Mouse (Mus musculus): ENCODE results near the gene C330007P06Rik. TPM values are rescaled to one million over a fixed set of nuclear protein-coding genes. Genes with fewer than 3 reads are reported as not detected.
"Not testable (repeated sequence)": the region's sequence is repeated elsewhere in the genome, so short reads cannot be mapped to it uniquely, and the experiment has no call there.

C330007P06Rik gene
- total RNA-seq (2017): 44.5 and 47.8 TPM in 2 replicates

- no peak for ATAC-seq (ENCODE audit: extremely low read depth, insufficient number of reproducible peaks, low FRiP score, poor library complexity, severe bottlenecking)
Observed at GRCm38 (mm10) chrX:36873765-36874164, at the start of gene C330007P06Rik, which contains the start of gene Ube2a. TSS of gene C330007P06Rik (minus strand) at chrX:36874111. TSS of gene Ube2a (plus strand) at chrX:36873900.

- no peak for ATAC-seq (ENCODE audit: extremely low read depth, insufficient number of reproducible peaks, low FRiP score, poor library complexity, severe bottlenecking)
Observed at GRCm38 (mm10) chrX:36921346-36921745, 47.4 kb upstream of the C330007P06Rik start.

GRCm38 (mm10) chrX:36917749-36918148 lies 43.8 kb upstream of the C330007P06Rik start:
- ATAC-seq (ENCODE audit: extremely low read depth, insufficient number of reproducible peaks, low FRiP score, poor library complexity, severe bottlenecking): no peak

- no peak for ATAC-seq (ENCODE audit: extremely low read depth, insufficient number of reproducible peaks, low FRiP score, poor library complexity, severe bottlenecking)
Observed at GRCm38 (mm10) chrX:36911343-36911742, 37.4 kb upstream of the C330007P06Rik start.

- ATAC-seq (ENCODE audit: extremely low read depth, insufficient number of reproducible peaks, low FRiP score, poor library complexity, severe bottlenecking): no peak
Observed at GRCm38 (mm10) chrX:36906539-36906938, 32.6 kb upstream of the C330007P06Rik start.

GRCm38 (mm10) chrX:36903115-36903768 lies 29.3 kb upstream of the C330007P06Rik start:
- ATAC-seq (ENCODE audit: extremely low read depth, insufficient number of reproducible peaks, low FRiP score, poor library complexity, severe bottlenecking): peak; percentile 92

- no peak; the same call in 1 of the 2 replicates for ATAC-seq (ENCODE audit: extremely low read depth, insufficient number of reproducible peaks, low FRiP score, poor library complexity, severe bottlenecking)
Observed at GRCm38 (mm10) chrX:36902321-36903114, 28.6 kb upstream of the C330007P06Rik start, which contains the start of gene Nkrf. TSS of gene Nkrf (minus strand) at chrX:36902899.

GRCm38 (mm10) chrX:36901655-36902054 lies 27.7 kb upstream of the C330007P06Rik start:
- no peak for ATAC-seq (ENCODE audit: extremely low read depth, insufficient number of reproducible peaks, low FRiP score, poor library complexity, severe bottlenecking)

- ATAC-seq (ENCODE audit: extremely low read depth, insufficient number of reproducible peaks, low FRiP score, poor library complexity, severe bottlenecking): not testable (repeated sequence)
Observed at GRCm38 (mm10) chrX:36898931-36899330, 25.0 kb upstream of the C330007P06Rik start.

GRCm38 (mm10) chrX:36884719-36885118 lies 10.8 kb upstream of the C330007P06Rik start:
- no peak for ATAC-seq (ENCODE audit: extremely low read depth, insufficient number of reproducible peaks, low FRiP score, poor library complexity, severe bottlenecking)

- peak; percentile 60 for ATAC-seq (ENCODE audit: extremely low read depth, insufficient number of reproducible peaks, low FRiP score, poor library complexity, severe bottlenecking)
Observed at GRCm38 (mm10) chrX:36874704-36875128, 805 bp upstream of the C330007P06Rik start.

GRCm38 (mm10) chrX:36874178-36874696 lies 326 bp upstream of the C330007P06Rik start:
- peak; percentile 94 for ATAC-seq (ENCODE audit: extremely low read depth, insufficient number of reproducible peaks, low FRiP score, poor library complexity, severe bottlenecking)

- no peak for ATAC-seq (ENCODE audit: extremely low read depth, insufficient number of reproducible peaks, low FRiP score, poor library complexity, severe bottlenecking)
Observed at GRCm38 (mm10) chrX:36870372-36870771, 3.5 kb downstream of the C330007P06Rik start.

GRCm38 (mm10) chrX:36864609-36865328 lies 9.1 kb downstream of the C330007P06Rik start:
- ATAC-seq (ENCODE audit: extremely low read depth, insufficient number of reproducible peaks, low FRiP score, poor library complexity, severe bottlenecking): no peak

GRCm38 (mm10) chrX:36863766-36864608 lies 9.9 kb downstream of the C330007P06Rik start:
- peak; percentile 93 for ATAC-seq (ENCODE audit: extremely low read depth, insufficient number of reproducible peaks, low FRiP score, poor library complexity, severe bottlenecking)

- ATAC-seq (ENCODE audit: extremely low read depth, insufficient number of reproducible peaks, low FRiP score, poor library complexity, severe bottlenecking): no peak
Observed at GRCm38 (mm10) chrX:36852631-36853030, 21.3 kb downstream of the C330007P06Rik start.

GRCm38 (mm10) chrX:36847152-36847551 lies 26.8 kb downstream of the C330007P06Rik start:
- ATAC-seq (ENCODE audit: extremely low read depth, insufficient number of reproducible peaks, low FRiP score, poor library complexity, severe bottlenecking): no peak

- no peak for ATAC-seq (ENCODE audit: extremely low read depth, insufficient number of reproducible peaks, low FRiP score, poor library complexity, severe bottlenecking)
Observed at GRCm38 (mm10) chrX:36843346-36843990, 30.4 kb downstream of the C330007P06Rik start.
